Mouse (Mus musculus) hindbrain, embryonic 15.5 days (tissue): ENCODE results near the gene Calm2. TPM values are rescaled to one million over a fixed set of nuclear protein-coding genes. Genes with fewer than 3 reads are reported as not detected.

Experiments used
- polyA plus RNA-seq: library from polyadenylated mRNA; unstranded; fragments of >200 nt; fragmentation: Nextera tagmentation; extraction: Ambion mirVana; gene quantifications from 2 replicates; pipeline ENCODE4 v1.2.1, GENCODE M21; 2015

The Calm2 gene
- polyA plus RNA-seq, 1 experiment from 2014 or later: 2,541 TPM

Other genes with a start within 250 kb of the Calm2 start
- gene Mcfd2, start 181.0 kb downstream of the Calm2 start, polyA plus RNA-seq: 46.1 and 46.9 TPM in 2 replicates
- gene Ttc7, start 164.0 kb downstream of the Calm2 start, polyA plus RNA-seq: 5.3 and 8.2 TPM in 2 replicates
- not detected in 2 replicates for gene Stpg4, start 19.2 kb downstream of the Calm2 start, polyA plus RNA-seq
- 4.2 and 5.3 TPM in 2 replicates for gene Epcam, start 189.0 kb upstream of the Calm2 start, polyA plus RNA-seq
- gene Msh2, start 225.4 kb upstream of the Calm2 start, polyA plus RNA-seq: 60.1 and 62.0 TPM in 2 replicates